Mouse (Mus musculus) cerebellum, adult 11-12 months (tissue): ENCODE measurements around the gene Btbd11.

Experiments
- DNase-seq: peaks from one replicate; pipeline ENCODE4 v3.0.0; 2022

Btbd11 gene

GRCm38 (mm10) chr10:85386605-85387218 lies at the start of gene Btbd11:
TSS of gene Btbd11 (plus strand) at chr10:85386814.
- DNase-seq, result peak; percentile 93

GRCm38 (mm10) chr10:85338733-85339132 lies 47.9 kb upstream of the Btbd11 start:
- no peak for DNase-seq

- no peak for DNase-seq
Measured at GRCm38 (mm10) chr10:85341867-85342266, 44.7 kb upstream of the Btbd11 start.

GRCm38 (mm10) chr10:85347171-85347570 lies 39.4 kb upstream of the Btbd11 start:
- no peak for DNase-seq

GRCm38 (mm10) chr10:85352505-85352904 lies 34.1 kb upstream of the Btbd11 start:
- DNase-seq, result no peak

- DNase-seq, result no peak
Measured at GRCm38 (mm10) chr10:85354270-85354669, 32.3 kb upstream of the Btbd11 start.

- DNase-seq, result no peak
Measured at GRCm38 (mm10) chr10:85359501-85360066, 27.0 kb upstream of the Btbd11 start.

GRCm38 (mm10) chr10:85362766-85363442 lies 23.7 kb upstream of the Btbd11 start:
- no peak for DNase-seq

GRCm38 (mm10) chr10:85366876-85367275 lies 19.7 kb upstream of the Btbd11 start:
- DNase-seq, result no peak

GRCm38 (mm10) chr10:85371309-85371708 lies 15.3 kb upstream of the Btbd11 start:
- DNase-seq, result no peak

GRCm38 (mm10) chr10:85372108-85372507 lies 14.5 kb upstream of the Btbd11 start:
- DNase-seq, result no peak

- no peak for DNase-seq
Measured at GRCm38 (mm10) chr10:85378972-85379371, 7.6 kb upstream of the Btbd11 start.

- no peak for DNase-seq
Measured at GRCm38 (mm10) chr10:85382981-85383380, 3.6 kb upstream of the Btbd11 start.

GRCm38 (mm10) chr10:85387219-85388070 lies 831 bp downstream of the Btbd11 start:
- DNase-seq, result peak; percentile 52

- peak; percentile 25 for DNase-seq
Measured at GRCm38 (mm10) chr10:85388071-85388750, 1.6 kb downstream of the Btbd11 start.

GRCm38 (mm10) chr10:85388751-85389115 lies 2.1 kb downstream of the Btbd11 start:
- peak; percentile 34 for DNase-seq

- no peak for DNase-seq
Measured at GRCm38 (mm10) chr10:85389286-85390139, 2.9 kb downstream of the Btbd11 start.

GRCm38 (mm10) chr10:85393016-85393415 lies 6.4 kb downstream of the Btbd11 start:
- DNase-seq, result no peak

GRCm38 (mm10) chr10:85394558-85394957 lies 7.9 kb downstream of the Btbd11 start:
- no peak for DNase-seq

GRCm38 (mm10) chr10:85411120-85411519 lies 24.5 kb downstream of the Btbd11 start:
- no peak for DNase-seq

- DNase-seq, result no peak
Measured at GRCm38 (mm10) chr10:85420851-85421628, 34.4 kb downstream of the Btbd11 start.
